Mouse (Mus musculus): ENCODE measurements around the gene Olfr1057.
"Not testable (repeated sequence)": the region's sequence is repeated elsewhere in the genome, so short reads cannot be mapped to it uniquely, and the experiment has no call there.

The Olfr1057 gene

GRCm38 (mm10) chr2:86378293-86378692, at the start of gene Olfr1057:
TSS of gene Olfr1057 (minus strand) at chr2:86378393.
- DNase-seq, result no peak

- not testable (repeated sequence) for DNase-seq
Measured at GRCm38 (mm10) chr2:86426649-86427048, 48.5 kb upstream of the Olfr1057 start, which contains the start of gene Olfr1062. TSS of gene Olfr1062 (minus strand) at chr2:86426749.

DNA sequence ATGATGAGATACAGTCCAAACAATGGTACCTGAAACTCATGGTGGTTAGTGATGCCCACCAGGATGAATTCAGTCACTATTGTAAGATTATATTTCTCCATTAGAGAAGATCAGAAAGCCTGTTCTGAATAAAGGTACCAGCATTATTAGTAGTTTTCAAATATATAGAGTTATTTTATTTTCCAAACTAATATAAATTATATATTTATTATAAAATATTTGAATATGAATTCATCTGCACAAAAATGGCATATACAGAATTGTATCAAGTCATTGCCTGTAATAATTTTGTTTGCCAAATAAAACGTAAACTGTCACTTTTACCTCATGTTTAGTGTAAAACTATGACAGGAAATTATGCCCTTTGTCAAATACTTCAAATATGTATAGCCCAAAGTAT, 35.8 kb upstream of the Olfr1057 start, which contains the start of gene Olfr1061:
Olfr1061 (minus strand) TSS at position 101 of the 400 bp plus-strand sequence.
- no peak for DNase-seq

DNA sequence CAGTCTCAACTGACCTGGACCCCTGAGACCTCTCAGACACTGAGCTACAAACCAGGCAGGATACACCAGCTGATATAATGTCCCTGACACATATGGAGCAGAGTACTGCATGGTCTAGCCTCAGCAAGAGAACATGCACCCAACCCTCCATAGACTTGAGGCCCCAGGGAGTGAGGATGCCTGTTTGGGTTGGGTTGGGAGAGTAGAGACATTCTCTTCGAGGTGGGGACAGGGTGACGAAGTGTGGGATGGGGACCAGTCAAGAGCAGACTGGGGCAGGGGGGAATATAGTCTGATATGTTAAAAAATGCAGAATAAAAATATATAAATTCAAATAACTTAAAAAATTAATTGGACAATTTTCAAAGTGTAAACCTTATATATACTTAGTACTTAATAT, 16.9 kb upstream of the Olfr1057 start:
- DNase-seq, result no peak

- DNase-seq, result not testable (repeated sequence)
Measured at GRCm38 (mm10) chr2:86388461-86388860, 10.3 kb upstream of the Olfr1057 start, which contains the start of gene Olfr1058. TSS of gene Olfr1058 (minus strand) at chr2:86388561.

DNA sequence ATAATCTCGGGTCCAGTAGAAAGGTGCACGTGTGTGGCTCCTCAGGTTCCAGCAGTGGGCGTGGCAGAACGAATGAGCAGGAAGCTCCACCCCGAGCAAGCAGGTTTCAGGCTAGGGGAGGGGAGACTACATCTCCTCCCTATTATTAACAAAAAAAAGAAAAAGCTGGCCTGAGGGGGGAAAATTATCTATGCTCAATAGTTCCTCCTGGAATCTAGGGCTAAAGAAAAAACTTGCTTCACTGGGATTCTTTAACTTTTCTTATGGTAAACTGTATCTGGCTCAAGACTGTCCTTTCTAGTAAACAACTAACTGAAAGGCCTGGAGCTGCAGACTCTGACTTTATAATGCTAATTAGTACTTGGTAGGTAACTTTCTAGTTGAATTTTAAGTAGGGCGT, 11.9 kb downstream of the Olfr1057 start:
- not testable (repeated sequence) for DNase-seq

DNA sequence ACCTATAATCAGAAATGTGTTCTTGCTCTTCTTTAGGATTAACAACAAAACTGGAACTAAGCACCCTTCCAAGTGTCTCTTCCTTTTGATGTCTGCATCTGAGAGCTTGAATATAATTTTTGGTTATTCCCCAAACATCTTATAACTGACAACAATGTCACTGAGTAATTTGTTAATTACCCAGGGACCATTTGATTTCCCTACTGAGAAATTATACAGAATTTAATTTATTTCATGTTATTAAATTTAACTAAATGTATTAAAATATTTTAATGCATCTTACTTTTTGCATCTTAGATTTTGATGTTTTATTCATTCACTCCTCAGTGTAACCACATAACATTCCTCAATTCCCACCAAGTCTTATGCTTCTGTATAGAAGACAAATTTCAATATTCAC, 15.8 kb downstream of the Olfr1057 start, which contains the start of gene Olfr1056:
Olfr1056 (minus strand) TSS at position 101 of the 400 bp plus-strand sequence.
- no peak for DNase-seq

DNA sequence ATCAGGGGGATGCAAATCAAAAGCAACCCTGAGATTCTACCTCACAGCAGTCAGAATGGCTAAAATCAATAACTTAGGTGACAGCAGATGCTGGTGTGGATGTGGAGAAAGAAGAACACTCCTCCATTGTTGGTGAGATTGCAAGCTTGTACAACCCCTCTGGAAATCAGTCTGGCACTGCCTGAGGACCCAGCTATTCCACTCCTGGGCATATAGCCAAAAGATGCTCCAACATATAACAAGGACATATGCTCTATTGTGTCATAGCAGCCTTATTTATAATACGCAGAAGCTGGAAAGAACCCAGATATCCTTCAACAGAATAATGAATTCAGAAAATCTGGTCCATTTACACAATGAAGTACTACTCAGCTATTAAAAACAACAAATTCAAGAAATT, 26.4 kb downstream of the Olfr1057 start:
- DNase-seq, result not testable (repeated sequence)

DNA sequence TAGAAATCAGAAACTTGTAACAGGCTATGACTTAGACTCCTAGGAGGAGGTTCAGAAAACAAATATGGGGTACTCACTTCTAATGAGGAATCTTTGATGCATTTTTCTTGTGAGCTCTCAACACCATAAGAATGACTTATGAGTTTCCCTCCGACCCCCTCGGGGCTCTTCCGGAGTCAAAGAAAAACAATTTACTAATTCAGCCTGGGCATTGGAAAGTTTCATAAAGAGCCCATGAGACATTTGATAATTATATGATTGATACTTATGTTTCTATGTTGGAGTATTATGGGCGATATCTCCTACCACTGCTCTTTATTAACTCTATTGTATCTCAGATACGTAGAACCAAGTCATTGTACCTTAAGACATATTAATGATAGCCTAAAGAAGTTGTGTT, 28.0 kb downstream of the Olfr1057 start, which contains the start of gene Olfr1055:
Olfr1055 (minus strand) TSS at position 101 of the 400 bp plus-strand sequence.
- no peak for DNase-seq

DNA sequence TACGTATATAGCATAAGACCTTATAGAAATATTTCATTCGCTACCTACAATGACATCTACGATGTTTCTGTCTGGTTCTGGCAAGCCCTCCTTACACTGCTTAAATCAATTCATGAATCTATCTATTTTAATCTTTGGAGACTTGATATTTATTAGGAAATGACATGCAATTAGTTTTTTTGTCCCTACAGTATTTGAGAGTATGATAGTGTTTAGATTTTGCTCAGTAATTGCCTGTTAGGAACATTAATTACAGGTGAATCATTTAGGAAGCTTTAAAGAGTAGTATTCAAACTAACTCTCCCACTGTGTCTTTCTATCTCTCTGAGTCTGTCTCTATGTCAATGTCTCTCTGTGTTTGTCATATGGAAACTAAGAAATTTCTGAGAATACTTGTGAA, 42.9 kb downstream of the Olfr1057 start, which contains the start of gene Olfr1054:
Olfr1054 (minus strand) TSS at position 101 of the 400 bp plus-strand sequence.
- no peak for DNase-seq

Data from right cerebral cortex, postnatal 4 days (tissue).